Mouse (Mus musculus): ENCODE data around the gene Pacs2.

DNA sequence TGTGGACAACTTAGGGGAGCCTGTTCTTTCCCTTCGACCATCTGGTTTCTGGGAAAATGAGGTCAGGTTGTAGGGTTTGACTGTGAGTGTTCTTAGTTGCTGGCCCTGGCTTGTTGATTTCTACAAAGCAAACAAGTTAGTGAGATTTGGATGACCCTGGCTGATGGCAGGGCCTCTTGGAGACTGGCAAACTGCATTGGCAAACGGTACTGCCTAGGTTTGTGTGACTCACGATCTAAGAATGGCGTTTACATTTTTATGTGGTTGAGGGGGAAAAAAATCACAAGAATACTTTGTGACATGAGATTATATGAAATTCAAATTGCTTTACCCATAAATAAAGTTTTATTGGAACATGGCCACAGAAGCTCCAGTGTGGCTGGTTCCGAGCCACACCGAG, 92.1 kb downstream of the Pacs2 start:
- TF ChIP-seq CTCF (IDR thresholded peaks at IDR 0.05; ENCODE audit: low read depth, low read length) (no peak), POLR2A (IDR thresholded peaks at IDR 0.05; ENCODE audit: extremely low read depth, insufficient read depth, low read length) (no peak)
